Mouse (Mus musculus): ENCODE results near the gene Sema3c. TPM values are rescaled to one million over a fixed set of nuclear protein-coding genes. Genes with fewer than 3 reads are reported as not detected.

Sema3c gene
- total RNA-seq, 2 experiments from 2014 or later = 25.0 to 26.5 TPM

DNA sequence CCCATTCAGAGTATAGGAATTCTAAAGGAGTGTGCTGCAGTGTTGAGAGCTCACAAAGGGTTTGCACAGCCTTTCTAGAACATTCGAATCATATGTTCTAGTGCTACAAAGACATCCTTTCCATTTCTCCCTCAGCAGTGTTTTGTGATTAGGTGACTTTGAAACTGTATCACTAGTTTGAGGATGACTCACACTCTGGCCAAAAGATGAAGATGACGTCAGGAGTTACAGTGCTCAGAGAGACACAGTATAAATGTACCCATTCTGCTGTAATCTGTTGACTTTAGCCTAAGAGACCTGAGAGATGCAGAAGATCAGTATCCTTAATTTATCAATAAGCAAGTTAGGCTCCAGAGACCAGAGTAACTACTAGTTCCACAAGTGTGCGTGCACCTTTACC, 65.4 kb downstream of the Sema3c start:
- DNase-seq (ENCODE audit: extremely low spot score in 1 of 2, low spot score in 1 of 2) = no peak

GRCm38 (mm10) chr5:17647643-17648226, 73.7 kb downstream of the Sema3c start:
- no peak for DNase-seq (ENCODE audit: extremely low spot score in 1 of 2, low spot score in 1 of 2)

DNA sequence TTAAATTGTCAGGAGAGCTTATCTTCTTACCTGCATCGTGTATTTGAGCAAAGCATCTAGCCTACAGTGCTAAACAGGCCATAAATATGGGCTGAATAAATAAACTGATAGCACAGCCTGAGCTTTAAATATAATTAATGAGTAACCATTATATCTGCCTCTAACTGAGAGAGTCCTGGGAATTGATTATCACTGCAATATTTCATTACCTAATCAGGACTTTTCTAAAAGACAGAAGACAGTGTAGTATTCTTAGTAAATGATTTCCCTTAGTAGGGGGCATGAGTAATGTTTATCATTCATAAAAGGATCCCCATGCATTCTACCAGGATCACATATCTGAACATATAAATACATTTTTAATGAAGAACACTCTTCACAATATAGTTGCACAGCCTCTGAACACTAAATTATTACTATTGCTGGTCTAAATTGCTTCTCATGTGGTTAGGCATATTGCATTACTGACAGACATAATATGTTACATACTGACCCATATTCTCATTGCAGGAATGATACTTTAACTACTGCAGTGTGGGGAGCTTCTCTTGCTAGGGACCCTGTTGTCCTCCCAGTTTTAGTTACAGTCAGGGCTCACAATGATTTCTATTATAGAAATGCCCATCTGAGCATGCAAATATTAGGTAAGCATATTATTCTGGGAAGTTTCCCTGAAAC, 74.9 kb downstream of the Sema3c start:
- no peak for DNase-seq (ENCODE audit: extremely low spot score in 1 of 2, low spot score in 1 of 2)

DNA sequence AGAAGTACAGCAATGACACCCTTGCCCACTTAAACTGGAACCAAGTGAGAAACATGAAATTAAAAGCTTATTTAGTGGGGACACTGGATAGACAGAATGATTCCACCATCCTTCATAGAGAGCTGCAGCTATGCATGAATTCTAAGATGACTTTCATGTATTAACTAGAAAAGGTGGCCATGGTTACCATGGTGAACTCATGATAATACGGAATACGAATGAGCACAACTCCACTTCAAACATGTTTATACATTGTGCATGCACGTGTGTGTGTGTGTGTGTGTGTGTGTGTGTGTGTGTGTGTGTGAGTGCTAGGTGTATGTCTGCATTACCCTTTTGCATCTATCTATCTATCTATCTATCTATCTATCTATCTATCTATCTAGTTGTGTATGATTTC, 87.1 kb downstream of the Sema3c start:
- DNase-seq (ENCODE audit: extremely low spot score in 1 of 2, low spot score in 1 of 2) = no peak

GRCm38 (mm10) chr5:17671356-17671755, 97.3 kb downstream of the Sema3c start:
- no peak for DNase-seq (ENCODE audit: extremely low spot score in 1 of 2, low spot score in 1 of 2)

DNA sequence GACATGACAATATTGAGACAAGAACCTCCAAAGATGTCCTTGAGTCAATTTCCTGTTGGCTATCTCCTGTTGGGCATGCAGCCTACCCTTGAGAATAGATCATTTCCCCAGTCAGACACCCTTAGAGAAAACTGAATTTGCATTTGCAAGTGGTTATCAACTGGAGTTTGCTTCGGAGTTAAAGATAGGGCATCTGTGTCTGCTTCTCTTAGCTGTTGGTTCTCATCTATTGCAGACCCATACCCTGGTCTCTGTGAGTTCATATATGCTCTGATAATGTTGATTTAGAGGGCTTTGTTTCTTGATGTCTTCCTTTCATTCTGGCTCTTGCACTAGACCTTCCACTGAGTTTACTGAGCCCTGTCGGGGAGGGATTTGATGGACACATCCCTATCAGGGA, 106.8 kb downstream of the Sema3c start:
- DNase-seq (ENCODE audit: extremely low spot score in 1 of 2, low spot score in 1 of 2) = no peak

GRCm38 (mm10) chr5:17689121-17689520, 115.0 kb downstream of the Sema3c start:
- DNase-seq (ENCODE audit: extremely low spot score in 1 of 2, low spot score in 1 of 2) = no peak

- no peak for DNase-seq (ENCODE audit: extremely low spot score in 1 of 2, low spot score in 1 of 2)
Measured at GRCm38 (mm10) chr5:17689604-17690003, 115.5 kb downstream of the Sema3c start.

DNA sequence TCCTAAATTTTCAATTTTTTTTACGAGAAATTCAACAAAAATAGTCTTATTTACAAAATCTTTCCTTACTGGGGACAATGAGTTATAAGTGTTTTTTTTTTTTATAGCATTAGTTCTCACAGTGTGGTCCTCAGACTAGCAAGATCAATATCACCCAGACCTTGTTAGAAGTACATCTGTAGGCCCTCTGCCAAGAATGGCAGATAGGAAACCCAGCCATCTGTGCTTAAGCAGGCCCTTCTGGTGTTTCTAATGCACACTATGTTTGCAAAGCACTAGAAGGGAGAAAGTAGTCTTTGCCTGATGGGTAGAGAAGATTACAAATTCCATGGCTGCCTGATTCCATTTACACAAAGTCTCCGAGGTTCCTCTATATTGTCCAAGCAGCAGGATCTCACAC, 121.3 kb downstream of the Sema3c start:
- no peak for DNase-seq (ENCODE audit: extremely low spot score in 1 of 2, low spot score in 1 of 2)

DNA sequence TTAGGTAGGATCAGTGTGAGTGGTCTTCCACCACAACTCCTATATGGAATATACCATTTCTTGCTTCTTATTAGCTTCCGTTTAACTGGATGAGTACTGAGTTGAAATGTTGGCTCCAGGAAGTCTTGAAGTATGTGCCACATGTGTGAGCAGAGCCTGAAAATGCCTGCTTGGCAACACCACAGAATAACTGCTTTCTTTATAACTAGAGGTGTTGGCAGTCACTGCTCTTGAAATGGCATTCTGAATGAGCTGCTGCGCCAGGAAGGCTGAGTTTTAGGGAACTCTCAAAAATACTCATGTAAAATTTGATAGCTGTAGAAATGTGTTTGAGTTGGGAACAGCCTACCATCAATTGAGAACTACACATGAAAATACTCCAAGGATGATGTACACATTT, 124.8 kb downstream of the Sema3c start:
- no peak for DNase-seq (ENCODE audit: extremely low spot score in 1 of 2, low spot score in 1 of 2)

- DNase-seq (ENCODE audit: extremely low spot score in 1 of 2, low spot score in 1 of 2) = no peak
Measured at GRCm38 (mm10) chr5:17704160-17704559, 130.1 kb downstream of the Sema3c start.

DNA sequence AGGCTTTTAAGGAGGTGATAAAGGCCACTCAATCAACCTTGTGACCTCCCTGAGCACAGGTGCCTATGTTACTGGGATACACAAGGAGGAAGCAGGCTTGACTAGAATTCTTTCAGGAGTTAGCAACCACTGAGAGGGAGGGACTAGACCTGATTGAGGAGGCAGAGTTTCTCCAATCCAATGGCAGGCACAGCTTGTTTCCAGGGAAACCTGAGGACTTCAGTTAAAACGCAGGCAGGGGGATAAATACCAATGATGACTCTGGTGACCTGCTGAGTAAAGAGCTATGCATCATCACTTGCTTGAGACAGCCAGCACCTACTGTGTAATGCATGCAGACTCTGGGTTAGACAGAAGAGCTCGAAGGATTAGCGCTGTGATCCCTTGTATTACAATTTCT, 133.0 kb downstream of the Sema3c start:
- DNase-seq (ENCODE audit: extremely low spot score in 1 of 2, low spot score in 1 of 2) = no peak

DNA sequence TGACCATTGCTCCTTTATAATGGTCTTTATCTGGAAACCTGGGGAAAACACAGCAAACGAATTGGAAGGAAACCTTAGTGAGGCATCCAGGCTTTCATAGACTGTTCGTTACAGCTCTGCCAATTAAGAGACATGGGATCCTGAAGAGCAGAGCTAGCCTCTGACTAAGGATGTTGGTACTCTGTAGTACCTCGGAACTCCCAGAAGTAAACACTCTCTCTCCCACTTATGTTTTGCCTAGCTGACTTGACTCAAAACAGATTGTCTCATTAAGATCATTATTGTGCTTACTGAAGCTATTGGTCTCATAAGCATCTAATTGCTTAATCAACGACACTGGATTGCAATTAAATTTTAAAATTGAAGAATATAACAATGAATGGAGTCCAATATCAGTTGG, 138.3 kb downstream of the Sema3c start:
- DNase-seq (ENCODE audit: extremely low spot score in 1 of 2, low spot score in 1 of 2) = no peak

DNA sequence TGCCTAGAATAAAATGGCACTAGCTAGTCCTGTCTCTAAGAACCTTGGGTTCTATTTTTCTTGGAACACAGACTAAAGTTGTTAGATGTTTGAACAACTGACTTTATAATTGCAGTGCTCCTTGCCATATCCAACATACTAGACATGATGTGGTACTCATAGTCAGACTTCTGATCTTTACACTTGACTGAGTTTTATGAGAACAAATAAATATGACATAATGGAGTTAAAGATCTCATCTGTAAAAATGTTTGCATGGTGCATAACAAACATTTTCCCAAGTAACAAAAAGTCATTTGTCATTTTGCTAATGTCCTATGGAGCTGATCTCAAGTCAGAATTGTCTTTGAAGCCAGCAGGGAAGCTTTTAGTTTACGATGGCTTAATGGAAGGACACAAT, 141.1 kb downstream of the Sema3c start:
- no peak for DNase-seq (ENCODE audit: extremely low spot score in 1 of 2, low spot score in 1 of 2)

- DNase-seq (ENCODE audit: extremely low spot score in 1 of 2, low spot score in 1 of 2) = no peak
Measured at GRCm38 (mm10) chr5:17720011-17720410, 145.9 kb downstream of the Sema3c start.

DNA sequence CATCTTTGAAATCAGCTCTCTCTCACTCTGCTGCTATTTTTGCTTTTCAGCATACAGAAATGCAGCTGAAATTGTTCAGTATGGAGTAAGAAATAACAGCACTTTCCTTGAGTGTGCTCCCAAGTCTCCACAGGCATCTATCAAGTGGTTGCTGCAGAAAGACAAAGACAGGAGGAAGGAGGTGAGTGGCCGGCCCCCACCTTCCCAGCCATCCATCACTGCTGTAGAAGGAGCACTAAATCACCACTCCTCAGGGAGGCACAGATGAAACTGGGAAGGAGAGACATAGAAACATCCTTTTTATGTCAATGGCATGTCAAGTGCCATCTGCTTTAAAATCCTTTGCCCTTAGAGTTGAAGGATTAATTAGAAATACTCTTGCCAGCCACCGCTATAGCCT, 149.9 kb downstream of the Sema3c start:
- DNase-seq (ENCODE audit: extremely low spot score in 1 of 2, low spot score in 1 of 2) = no peak

DNA sequence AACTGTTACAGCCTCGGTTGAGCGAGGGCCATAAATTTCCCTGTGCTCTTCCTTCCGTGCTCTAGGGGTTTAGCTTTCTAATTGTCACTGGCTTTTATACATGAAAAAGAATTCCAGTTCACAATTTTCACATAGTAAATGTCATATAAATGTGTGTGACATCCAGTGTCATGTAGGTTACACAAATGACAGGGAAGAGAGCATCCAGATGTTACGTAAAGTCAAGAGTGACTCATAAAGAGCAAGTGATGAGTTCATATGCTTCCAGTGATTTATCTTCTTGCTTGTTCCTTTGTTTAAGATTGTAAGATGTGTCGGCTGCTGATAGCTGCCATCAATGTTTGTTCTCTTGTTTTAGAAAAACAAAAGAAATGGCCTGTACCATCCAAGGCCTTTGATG, 154.0 kb downstream of the Sema3c start:
- DNase-seq (ENCODE audit: extremely low spot score in 1 of 2, low spot score in 1 of 2) = no peak

DNA sequence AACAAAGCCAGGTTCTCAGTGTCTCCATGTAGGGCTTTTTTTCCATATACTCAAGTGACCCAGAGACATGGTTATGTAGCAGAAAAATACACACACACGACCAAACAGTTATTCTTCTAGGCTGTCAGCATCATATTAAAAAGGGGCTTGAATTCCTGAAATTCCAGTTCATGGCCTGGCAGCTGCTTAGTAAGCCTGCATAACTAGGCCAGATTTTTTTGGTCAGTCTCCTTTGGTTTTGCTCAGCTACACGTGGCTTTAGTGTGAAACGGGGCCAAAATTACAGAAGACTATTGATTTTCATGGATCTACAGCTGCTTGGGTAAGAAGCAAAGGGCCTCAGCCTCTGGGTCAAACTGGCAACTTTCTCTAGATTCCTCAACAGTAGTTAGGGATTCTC, 165.7 kb downstream of the Sema3c start:
- no peak for DNase-seq (ENCODE audit: extremely low spot score in 1 of 2, low spot score in 1 of 2)

DNA sequence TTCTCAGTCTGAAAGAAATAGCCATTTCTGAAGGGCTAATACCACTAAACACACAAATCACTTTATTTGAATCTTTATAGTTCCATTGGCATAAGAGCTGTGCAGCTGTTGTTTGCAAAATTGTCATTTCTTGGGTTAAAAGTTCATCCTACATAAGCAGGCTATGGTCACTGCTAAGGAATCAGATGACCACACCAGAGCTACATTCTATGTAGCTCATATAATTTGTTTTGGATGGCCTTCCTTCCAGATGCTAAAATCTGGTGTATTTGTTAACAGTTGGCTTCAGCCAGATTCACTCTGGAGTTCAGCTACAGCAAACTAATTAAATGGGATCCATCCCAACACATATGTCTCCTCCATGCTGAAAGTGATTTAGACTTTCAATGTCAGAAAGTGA, 172.4 kb downstream of the Sema3c start:
- no peak for DNase-seq (ENCODE audit: extremely low spot score in 1 of 2, low spot score in 1 of 2)

- DNase-seq (ENCODE audit: extremely low spot score in 1 of 2, low spot score in 1 of 2) = no peak
Measured at GRCm38 (mm10) chr5:17747143-17747542, 173.1 kb downstream of the Sema3c start.

- no peak for DNase-seq (ENCODE audit: extremely low spot score in 1 of 2, low spot score in 1 of 2)
Measured at GRCm38 (mm10) chr5:17748293-17748692, 174.2 kb downstream of the Sema3c start.

- no peak for DNase-seq (ENCODE audit: extremely low spot score in 1 of 2, low spot score in 1 of 2)
Measured at GRCm38 (mm10) chr5:17753471-17754005, 179.5 kb downstream of the Sema3c start.
